Mouse (Mus musculus) frontal cortex, postnatal 25 days (tissue): ENCODE measurements at regions not wholly inside any gene's neighbourhood (a gene's known extent, or its start where the extent isn't known, plus 50 kb on each side); places are given as distances from the start of the nearest gene placed in this dataset.

Experiments used
- DNase-seq, 2 experiments: peaks; one replicate each; pipeline ENCODE4 v3.0.0; 2022; ENCODE audit warnings: low spot score in 2 of 2

DNA sequence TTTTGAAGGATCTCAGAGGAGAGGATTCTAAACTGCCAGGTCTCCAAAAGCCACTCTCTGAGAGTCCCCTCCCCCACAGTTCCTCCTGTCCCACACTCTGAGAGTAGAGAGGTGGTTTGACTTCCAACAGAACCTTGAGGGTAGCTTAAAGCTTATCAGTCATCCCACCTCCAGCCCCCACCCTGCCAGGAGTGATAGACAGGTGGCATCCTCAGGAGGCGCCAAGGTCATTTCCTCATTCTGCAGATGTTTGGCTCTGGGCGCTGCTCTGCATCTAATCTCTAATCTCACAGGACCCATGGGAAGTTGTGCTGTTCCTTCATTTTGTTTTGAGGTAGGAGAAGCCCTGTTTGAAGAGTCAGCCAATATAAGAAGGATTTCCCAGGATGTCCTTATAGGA, 96.2 kb downstream of the Hes1 start:
- DNase-seq = no peak

DNA sequence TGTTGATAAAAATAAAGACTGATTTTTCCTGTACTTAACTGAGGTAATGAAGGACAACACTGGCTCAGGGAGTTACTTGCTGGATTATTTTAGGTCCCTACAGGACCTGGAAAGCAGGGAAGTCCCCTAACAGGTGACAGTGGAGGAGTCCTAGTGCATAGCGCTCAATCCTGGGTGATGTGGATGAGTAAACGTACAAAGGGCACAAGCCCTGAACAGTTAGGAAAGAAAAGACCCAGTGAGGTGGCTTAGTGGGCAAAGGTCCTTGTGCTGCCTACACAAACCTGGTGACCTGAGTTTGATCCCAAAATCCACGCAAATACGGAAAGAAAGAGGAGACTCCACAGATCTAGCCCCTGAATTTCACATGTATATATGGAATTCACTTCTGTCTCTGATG, 99.1 kb downstream of the Hes1 start:
- no peak for DNase-seq

DNA sequence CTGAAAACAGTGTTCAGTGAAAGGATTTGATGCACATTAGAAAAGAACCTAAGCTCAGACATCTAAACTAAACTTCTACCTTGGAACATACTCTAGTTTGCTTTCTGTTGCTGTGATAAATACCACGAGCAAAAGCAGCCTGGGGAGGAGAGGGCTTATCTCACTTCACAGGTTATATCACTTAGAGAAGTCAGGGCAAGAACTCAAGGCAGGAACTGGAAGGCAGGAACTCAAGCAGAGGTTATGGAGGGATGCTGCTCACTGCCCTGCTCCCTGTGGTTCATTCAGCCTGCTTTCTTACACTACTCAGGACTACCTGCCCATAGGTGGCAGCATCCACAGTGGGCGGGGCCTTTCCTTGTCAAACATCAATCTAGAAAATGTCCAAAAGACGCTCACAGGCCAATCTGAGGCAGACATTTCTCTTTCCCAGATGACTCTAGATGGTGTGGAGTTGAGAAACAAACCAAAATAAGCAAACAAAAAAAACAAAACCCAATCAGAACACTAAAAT, 101.5 kb downstream of the Hes1 start:
- DNase-seq = no peak

DNA sequence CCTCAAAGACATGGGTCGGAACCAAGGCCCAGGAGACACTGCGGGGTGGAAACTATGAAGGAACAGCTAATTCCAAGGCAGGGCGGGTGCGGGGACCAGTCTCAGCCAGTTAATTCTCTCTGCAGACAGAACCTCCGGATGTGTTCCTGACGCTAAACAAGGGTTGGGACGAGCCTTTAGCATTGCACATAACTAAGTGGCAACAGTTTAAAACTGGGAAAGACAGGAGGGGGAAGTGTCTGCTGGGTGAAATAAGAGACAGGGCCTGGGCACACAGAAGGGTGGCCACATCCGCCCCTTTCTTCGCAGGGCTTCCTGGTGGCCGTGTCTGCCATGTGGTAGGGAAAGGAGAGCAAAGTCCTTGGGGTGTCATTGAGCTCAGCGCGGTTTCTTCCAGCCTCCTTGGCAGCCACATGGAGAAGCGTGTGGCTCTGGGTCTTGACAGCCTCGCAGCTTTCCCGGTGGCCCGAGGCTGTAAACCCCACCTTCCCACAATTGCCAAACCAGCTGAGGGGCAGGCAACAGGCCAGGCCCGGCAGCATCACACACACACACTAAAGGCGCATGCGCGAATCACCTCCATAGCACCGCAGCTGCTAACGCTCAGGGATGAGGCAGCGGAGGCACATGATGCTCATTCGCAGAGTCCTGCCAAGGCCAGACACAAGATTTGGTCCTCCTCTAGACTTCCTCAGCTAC, 95.8 kb downstream of the Cpn2 start:
- DNase-seq = no peak

- DNase-seq = no peak
Observed at GRCm38 (mm10) chr16:30172136-30172731, 95.1 kb downstream of the Cpn2 start.

DNA sequence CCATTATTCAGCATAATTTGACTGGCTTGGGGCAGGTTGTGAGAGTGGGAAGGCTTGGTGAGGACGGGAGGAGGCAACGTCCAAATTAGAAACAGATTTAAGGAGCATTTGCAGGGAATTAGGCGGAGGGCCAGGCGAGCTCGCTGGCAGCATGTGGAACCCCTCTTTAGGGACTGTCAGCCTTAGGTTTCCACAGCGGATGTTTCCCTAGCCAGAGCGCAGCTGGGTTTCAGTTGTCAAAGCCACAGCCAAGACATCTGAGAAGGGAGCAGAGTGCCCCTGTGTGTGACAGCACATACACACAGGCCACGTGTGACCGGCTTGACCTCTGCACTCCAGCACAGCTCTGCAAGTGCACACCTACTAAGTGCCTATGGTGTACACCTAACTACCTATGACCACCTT, 94.5 kb downstream of the Cpn2 start:
- no peak for DNase-seq

DNA sequence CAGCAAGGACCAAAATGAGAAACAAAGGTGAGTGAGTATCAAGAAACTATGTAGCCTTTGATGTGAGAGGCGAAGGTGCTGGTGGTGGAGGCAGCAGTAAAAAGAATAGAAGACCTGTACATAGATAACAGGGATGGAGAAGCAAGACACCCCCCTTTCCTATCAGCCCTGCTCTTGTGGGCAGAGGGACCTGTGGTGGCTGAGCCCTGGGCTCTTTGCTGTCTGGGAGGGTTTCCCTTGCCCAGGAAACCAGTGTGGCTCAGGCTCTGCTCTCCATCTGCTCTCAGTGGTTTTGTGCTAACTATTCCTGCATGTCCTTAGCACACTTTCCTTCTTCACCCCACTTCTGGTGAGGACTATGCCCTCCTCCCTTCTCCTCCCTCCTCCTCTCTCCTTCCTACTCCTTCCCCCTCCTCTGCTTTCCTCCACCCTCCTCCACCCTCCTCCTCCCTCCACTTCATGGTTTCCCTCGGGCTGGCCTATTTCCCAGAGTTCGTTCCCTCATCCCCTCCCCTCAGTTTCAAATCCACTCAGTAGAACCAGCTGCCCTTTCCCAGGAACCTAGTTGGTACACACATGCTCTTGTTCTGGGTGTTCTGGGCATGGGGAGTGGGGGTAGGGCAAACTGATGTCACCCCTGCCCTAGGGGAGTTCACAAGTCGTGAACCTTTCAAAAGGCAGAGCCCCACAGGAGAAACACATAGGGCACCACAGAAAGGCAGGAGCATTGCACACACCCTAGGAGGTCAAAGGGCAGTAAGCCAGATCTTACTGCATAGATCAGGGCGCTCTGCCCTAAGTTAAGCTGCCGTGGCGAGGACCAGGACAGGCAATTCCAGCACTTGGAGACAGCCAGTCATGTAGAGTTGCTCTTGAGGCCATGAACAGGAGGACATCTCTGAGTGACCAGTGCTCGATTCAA, 93.1 kb downstream of the Cpn2 start:
- DNase-seq = no peak

DNA sequence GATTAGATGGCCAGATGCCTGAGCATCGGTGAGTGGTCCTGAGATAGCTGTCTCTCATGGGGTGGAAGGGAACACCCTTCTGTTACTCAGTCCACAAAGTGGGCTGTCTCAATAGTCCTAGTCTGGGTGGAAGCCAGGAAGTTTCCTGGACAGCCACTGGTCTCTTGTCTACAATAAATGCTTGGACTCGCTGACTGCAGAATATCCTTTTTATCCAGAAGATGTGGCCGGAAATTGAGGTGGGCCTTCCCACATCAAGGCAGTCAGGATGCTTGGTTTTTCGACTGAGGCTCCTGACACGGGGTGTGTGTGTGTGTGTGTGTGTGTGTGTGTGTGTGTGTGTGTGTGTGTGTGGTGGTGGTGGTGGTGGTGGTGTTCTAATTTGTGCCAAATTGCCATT, 91.0 kb downstream of the Cpn2 start:
- no peak for DNase-seq

DNA sequence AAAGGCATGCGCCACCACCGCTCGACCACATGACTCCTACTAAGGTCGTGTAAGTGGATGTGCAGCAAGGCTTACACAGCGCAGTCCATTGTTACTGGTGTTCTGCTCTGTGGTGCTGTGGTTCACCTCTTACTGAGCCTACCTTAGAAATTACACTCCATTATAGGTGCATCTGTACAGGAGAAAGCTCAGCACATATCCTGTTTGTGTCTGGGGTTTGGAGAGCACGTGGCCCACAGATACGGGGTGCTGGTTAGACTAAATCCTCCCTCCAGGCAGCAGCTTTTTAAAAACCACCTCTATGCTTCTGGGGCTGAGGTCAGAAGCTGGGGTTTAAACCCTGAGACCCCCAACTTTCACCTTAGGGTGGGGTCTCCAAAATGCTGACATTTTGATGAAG, 89.5 kb downstream of the Cpn2 start:
- no peak for DNase-seq

GRCm38 (mm10) chr16:30178596-30178995, 88.7 kb downstream of the Cpn2 start:
- DNase-seq = no peak

- DNase-seq = no peak
Observed at GRCm38 (mm10) chr16:30179504-30179976, 87.8 kb downstream of the Cpn2 start.

GRCm38 (mm10) chr16:30181116-30181515, 86.2 kb downstream of the Cpn2 start:
- no peak for DNase-seq

DNA sequence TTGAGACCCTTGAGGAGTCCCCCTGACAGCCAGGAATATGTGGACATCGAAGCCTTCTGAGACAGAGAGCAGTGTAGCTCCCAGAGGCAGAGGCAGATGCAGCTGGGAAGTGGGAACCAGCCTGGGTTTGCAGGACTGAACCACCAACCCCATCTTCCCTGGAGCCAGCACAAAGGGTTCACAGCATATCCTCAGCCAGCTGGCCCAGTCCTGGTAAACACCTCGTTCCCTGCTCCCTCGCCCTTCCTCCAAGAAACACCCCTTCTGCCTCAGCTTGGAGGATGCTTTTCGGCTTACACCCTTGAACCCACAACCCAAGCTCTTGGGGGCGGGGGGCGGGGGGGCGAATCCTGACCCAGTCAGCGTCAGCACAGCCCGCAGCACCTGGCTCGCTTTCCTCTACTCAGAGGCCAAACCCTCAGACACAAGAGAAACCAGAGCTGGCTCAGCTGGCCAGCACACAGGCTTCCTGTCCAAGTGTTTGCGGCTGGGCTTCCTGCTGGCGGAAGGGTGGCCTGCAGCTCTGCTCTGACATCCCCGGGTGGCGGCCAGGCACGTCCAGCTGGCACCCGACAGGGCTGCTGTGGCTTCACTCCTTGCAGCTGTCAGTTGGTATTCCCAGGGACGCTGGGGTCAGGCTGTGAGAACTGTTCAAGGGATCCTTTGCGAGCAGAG, 82.6 kb downstream of the Cpn2 start:
- peak in 1 of 2 experiments; percentile 36 for DNase-seq

DNA sequence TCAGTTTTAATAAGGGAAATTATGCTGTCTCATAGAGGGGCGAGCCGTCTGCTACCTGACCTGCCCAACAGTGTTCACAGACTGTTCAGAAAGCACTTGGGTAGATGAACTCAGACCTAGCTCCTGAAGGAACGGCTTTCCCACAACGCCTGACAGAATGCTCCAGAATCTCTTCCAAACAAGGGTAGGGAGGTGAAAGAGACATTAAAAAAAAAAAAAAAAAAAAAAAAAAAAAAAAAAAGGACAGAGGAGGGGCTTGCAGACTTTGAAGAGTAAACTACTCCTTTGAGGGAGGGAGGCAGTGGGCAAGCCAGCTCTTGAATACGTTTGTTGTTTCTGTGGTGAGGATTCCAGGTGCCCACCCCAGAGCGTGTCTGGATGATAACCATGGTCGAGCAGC, 81.6 kb downstream of the Cpn2 start:
- no peak for DNase-seq

DNA sequence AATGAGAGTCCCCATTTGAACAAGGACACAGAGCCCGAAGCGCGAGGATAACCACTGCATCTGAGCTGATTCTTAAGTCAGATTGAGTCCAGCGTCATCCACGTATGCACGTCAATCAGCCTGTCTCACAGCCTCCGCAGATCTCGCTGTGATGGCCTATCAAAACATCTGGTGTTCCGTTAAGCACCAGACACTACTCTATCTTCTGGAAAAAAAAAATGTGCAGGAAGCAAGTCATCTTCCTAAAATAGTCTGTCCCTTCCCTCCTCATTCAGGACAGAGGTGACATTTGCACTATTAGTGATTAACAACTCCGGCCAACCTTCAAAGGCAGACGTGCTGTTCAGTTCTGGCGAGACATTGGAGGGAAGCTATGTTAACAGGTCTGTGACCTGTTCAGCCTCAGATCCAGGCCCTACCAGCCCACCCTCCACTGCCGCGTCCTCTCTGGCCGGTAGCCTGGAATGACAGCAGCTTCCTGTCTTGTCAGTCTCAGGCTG, 81.0 kb downstream of the Cpn2 start:
- DNase-seq = no peak

DNA sequence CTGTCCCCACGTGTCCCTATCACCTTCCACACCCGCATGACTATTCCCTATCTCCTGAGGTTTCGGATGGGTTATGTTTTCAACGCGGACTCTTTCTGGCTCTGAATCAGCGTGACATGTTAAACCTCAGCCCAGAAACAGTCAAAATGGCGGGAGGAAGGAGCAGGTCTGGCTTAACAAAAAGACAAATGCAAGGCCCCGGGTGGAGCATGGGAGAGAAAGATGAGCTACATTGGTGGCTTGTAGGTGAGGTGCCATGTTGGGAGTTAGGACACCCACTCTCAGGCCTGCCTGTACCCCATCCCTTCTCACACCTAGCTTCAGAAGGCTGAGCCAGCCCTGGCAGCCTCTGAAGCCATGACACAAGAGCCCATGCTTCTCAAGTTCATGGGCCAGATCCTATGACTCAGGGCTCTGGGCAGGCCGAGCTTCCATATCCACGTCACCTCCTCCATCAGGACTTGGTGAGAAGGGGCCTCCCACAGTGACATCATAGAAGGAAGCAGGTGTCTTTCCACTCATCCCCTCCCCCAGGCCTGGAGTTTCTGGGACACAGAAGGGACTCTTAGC, 80.5 kb downstream of the Cpn2 start:
- DNase-seq = no peak

- DNase-seq = no peak
Observed at GRCm38 (mm10) chr16:30187400-30187799, 79.9 kb downstream of the Cpn2 start.

GRCm38 (mm10) chr16:30187907-30188414, 79.3 kb downstream of the Cpn2 start:
- DNase-seq = peak; percentile 80 to 89

DNA sequence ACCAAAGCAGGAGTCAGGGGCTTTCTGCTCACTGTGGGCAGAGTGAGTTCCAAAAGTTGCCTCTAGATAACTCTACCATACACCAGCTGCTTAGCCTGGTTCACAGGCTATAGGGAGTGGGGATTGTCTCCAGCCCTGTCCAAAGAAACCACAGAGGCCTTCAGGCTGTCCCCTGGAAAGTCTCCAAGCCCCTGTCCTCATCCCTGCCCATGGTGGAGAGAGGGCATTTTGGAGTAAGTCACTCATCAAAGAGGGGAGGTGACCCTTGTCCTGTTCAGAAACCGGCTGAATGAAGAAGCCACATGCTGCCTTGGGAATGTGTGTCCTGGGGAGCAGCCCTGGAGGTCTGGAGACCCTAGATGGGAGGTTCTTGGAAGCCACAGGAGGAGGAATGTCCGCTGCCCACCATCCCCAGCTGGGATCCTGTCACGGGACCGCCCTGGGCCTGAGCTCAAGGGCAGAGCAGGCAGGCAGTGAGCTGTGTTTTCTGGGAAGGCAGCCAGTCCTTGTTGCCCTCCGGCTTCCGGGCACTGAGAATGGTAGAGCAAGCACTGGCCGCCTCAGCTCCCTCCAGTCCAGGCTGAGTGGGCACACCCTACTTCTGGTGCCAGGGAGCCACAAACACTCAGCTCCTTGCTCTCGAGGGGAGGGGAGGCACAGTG, 78.4 kb downstream of the Cpn2 start:
- DNase-seq = no peak

DNA sequence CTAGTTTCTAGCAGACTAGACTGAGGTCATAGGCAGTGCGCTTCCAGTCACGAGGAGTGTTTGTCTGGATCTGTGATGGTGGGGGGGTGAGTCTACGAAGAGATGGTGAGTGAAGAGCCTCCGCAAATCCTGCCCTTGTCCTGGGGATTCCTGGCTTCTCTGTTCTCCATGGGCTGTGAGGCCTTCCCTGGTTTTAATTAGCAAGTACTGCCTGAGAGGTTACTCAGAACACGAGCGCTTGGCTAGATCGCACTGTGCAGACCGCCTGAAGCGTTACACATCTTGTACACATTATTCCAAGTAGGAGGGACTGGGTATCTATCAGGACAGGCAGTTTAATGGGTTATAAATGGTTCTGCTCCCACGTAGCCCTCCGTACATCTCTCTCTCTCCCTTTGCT, 76.9 kb downstream of the Cpn2 start:
- DNase-seq = no peak
